Mouse (Mus musculus) colon, adult 2 months (tissue): ENCODE measurements around the gene Ogfr. TPM values are rescaled to one million over a fixed set of nuclear protein-coding genes. Genes with fewer than 3 reads are reported as not detected.

Experiments
- polyA plus RNA-seq: library from polyadenylated mRNA; depleted of rRNA; stranded (reverse); fragments of >200 nt; gene quantifications from 2 replicates; pipeline ENCODE4 v1.2.3, GENCODE M21; 2012; rRNA removed

The Ogfr gene
- 30.5 and 47.5 TPM in 2 replicates for polyA plus RNA-seq

DNA sequence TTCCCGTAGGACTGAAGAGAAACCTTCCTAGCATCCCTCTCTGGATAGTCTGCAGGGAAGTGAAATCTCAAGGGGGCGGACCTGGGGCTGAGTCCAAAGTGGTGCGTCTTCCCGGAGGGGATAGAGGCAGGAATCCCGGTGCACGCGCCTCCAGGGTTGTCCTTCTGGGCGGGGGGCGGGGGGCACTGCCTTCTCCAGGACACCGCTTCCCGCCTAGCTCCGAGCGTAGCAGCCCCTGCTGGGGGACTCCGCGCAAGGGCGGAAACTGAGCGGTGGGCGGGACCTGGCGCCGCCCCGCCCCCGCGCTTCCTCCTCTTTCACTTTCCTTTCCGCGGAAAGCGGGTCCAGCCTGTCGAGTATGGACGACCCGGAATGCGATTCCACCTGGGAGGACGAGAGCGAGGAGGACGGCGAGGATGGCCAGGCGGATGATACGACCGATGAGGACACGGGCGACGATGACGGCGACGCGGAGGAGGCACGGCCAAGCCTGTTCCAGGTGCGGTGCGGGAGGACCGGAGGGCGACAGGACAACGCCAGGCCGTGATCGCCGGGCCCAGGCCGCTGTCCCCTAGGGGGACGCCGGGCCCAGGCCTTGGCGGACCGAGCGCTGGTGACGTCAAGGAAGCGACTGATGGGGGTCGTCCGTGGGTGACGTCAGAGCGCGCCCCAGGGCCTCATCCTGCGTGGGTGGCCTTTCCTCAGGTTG lies at the start of gene Ogfr:
Ogfr (plus strand) TSS at position 123 of the 709 bp plus-strand sequence.

DNA sequence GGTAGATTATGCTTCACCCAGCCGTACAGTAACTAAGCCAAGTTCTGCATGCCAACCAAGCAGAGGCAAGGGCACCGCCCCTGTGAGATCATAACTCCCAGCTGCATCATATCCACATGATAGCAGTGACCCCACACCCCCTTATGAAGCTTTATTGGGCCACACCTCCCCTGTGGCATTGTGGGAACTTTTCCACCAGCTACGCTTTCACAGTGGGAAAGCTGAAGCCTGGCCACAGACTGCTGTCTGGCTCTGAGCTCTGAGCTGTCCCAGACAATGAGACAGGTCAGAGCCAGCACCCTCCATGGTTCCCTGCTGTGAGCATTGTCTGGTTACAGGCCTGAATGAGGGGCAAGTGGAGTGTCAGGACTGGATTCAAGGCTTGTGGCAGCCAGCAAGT lies 8.0 kb upstream of the Ogfr start, which contains the start of gene Mrgbp:
Mrgbp (plus strand) TSS at position 303 of the 400 bp plus-strand sequence.

DNA sequence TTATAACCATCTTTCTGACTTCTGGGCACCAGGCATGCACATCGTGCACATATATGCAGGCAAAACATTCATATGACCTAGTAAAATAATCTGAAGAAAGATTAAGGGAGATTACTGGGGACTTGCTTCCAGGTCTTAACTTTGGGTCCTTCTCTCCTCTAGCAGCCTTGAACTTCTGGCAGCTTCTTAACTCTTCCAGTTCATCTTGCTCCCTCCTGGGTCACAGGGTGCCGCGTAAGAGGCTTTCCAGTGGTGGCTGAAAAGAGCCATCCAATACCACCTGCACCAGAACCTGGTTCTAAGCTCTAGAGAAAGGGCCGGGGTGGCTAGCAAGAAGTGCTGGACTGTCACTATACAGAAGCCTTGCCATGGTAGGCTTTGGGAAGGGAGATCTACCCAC lies 8.4 kb downstream of the Ogfr start, which contains the start of gene Col9a3:
Col9a3 (plus strand) TSS at position 301 of the 400 bp plus-strand sequence.

DNA sequence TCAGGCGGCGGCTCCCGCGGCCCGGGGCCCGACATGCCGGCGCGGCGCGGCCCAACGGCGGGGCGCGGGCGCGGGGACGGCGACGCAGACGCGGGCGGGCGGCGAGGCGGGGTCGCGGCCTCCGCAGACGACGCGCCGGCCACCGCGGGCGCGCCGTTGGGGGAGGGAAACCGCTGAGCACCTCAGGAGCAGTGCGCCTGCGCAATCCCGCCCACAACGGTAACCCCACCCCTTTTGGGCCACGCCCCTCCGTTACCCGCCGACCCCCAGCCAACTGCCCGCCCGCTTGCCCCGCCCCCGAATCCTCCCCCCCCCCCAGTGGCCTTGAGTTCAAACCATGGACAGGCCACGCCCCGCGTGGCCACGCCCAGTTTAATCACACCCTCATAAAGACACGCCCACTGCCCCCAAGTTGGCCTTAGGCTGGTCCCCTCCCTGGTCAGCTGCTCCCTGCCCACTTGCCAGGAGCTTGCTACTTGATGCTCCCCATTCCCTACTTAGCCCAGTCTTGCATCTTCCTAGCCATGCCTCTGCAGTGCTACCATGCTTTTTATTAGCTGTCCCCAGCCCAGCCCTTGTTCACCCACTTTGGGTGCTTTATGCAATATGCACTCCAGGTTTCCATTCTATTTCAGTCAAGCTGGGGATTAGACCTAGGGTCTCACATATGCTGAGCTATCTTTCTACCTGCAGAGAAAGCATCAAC lies 53.7 kb downstream of the Ogfr start, which contains the start of gene Tcfl5:
Tcfl5 (minus strand) TSS at position 154 of the 706 bp plus-strand sequence.

Other genes starting within 250 kb of the Ogfr start
- gene Slco4a1, start 133.0 kb upstream of the Ogfr start, polyA plus RNA-seq = 12.3 and 13.6 TPM in 2 replicates
- gene Ntsr1, start 89.3 kb upstream of the Ogfr start, polyA plus RNA-seq = 1.5 and 2.0 TPM in 2 replicates
- gene Mrgbp, start 7.9 kb upstream of the Ogfr start, polyA plus RNA-seq = 30.0 and 34.1 TPM in 2 replicates
- 0.69 and 1.1 TPM in 2 replicates for gene Col9a3, start 8.5 kb downstream of the Ogfr start, polyA plus RNA-seq
- gene Tcfl5, start 53.5 kb downstream of the Ogfr start, polyA plus RNA-seq = not detected in 2 replicates
- gene Dido1, start 120.8 kb downstream of the Ogfr start, polyA plus RNA-seq = 10.3 and 11.9 TPM in 2 replicates
- 24.9 and 27.5 TPM in 2 replicates for gene Gid8, start 120.9 kb downstream of the Ogfr start, polyA plus RNA-seq
- gene Slc17a9, start 136.0 kb downstream of the Ogfr start, polyA plus RNA-seq = 189 and 202 TPM in 2 replicates
- gene Bhlhe23, start 187.7 kb downstream of the Ogfr start, polyA plus RNA-seq = not detected in 2 replicates